Mouse (Mus musculus): ENCODE results near the gene Nipsnap3b. TPM values are rescaled to one million over a fixed set of nuclear protein-coding genes. Genes with fewer than 3 reads are reported as not detected.

Nipsnap3b gene
- polyA plus RNA-seq, 2 experiments = 13.2 to 38.4 TPM

DNA sequence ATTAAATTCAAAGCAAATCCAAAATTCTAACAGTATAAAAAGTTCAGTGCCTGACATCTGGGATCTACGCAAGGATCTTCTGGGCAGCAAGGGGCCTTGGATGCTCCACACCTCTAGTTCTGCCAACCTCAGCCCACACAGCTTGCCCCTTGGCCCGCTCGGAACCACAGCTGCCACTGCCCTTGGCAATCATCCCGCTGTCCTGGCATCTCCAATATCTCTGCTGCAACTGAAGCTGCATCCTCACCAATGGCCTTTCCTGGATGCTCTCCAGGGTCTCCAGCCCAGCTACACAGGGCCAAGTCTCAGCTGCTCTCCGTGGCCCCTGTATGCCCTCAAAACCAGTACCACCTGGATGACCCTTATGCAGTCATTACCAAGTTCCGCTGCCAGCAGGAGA lies 12.2 kb upstream of the Nipsnap3b start:
- H3K36me3 ChIP-seq (replicated peaks; ENCODE audit: control insufficient read depth, insufficient read depth, low read depth) = no peaks in the 10 kb centered on the region
- no peaks in the 10 kb centered on the region for H3K9me3 ChIP-seq (ENCODE audit: control insufficient read depth, low read length)
- no peaks in the 10 kb centered on the region for H3K4me1 ChIP-seq (replicated peaks; ENCODE audit: control insufficient read depth in 2 of 2, insufficient read depth in 2 of 2, low read length in 1 of 2)
- no peak overlapping the region for H3K4me3 ChIP-seq (ENCODE audit: insufficient read depth in 1 of 2, low read depth in 2 of 2, low read length in 2 of 2)
- TF ChIP-seq CTCF (IDR thresholded peaks at IDR 0.05; ENCODE audit: low read depth) (no peak), EP300 (IDR thresholded peaks at IDR 0.05; ENCODE audit: low read depth) (no peak)
- no peak overlapping the region for H3K27ac ChIP-seq
- H3K27me3 ChIP-seq (ENCODE audit: control insufficient read depth, insufficient read depth, low read length) = no peaks in the 10 kb centered on the region
- ATAC-seq (ENCODE audit: insufficient read depth) = no peak
- no peak for DNase-seq (ENCODE audit: low read depth in 3 of 3, low spot score in 3 of 3)
- 76% methylated on average over 6 of the region's 6 CpGs for WGBS (ENCODE audit: insufficient replicate concordance)
- no peak overlapping the region for H3K4me2 ChIP-seq (ENCODE audit: low read depth)
- H3K9ac ChIP-seq (replicated peaks) = no peak overlapping the region

DNA sequence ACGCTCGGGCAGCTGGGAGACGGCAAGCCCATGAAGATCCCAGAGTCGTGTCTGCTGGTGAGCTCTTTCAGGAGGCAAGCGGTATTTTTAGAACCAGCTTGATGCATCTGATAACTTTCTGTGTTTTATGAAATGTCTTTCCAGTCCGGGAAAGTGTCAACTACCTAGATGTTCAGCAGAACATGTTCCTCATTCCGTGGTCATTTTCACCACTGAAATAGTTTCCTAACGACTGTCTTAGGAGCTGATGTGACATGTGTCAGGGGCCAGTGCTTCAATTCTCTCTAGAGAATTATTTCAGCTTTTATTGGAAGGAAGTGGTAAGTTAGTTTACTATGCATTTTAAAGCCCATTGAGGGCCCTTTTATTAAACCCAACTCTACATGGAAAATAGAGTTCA lies 11.5 kb upstream of the Nipsnap3b start:
- Histone ChIP-seq H3K4me2 (ENCODE audit: low read depth) (no peak overlapping the region), H3K27me3 (ENCODE audit: control insufficient read depth, insufficient read depth, low read length) (no peaks in the 10 kb centered on the region), H3K9ac (replicated peaks) (no peak overlapping the region), H3K27ac (no peak overlapping the region), H3K36me3 (replicated peaks; ENCODE audit: control insufficient read depth, insufficient read depth, low read depth) (no peaks in the 10 kb centered on the region), H3K9me3 (ENCODE audit: control insufficient read depth, low read length) (no peaks in the 10 kb centered on the region), H3K4me1 (replicated peaks; ENCODE audit: control insufficient read depth in 2 of 2, insufficient read depth in 2 of 2, low read length in 1 of 2) (no peaks in the 10 kb centered on the region), H3K4me3 (ENCODE audit: insufficient read depth in 1 of 2, low read depth in 2 of 2, low read length in 2 of 2) (no peak overlapping the region)
- DNase-seq (ENCODE audit: low read depth in 3 of 3, low spot score in 3 of 3) (no peak), ATAC-seq (ENCODE audit: insufficient read depth) (no peak)
- TF ChIP-seq CTCF (IDR thresholded peaks at IDR 0.05; ENCODE audit: low read depth) (no peak), EP300 (IDR thresholded peaks at IDR 0.05; ENCODE audit: low read depth) (no peak)
- 18% methylated on average over 8 of the region's 8 CpGs for WGBS (ENCODE audit: insufficient replicate concordance)

DNA sequence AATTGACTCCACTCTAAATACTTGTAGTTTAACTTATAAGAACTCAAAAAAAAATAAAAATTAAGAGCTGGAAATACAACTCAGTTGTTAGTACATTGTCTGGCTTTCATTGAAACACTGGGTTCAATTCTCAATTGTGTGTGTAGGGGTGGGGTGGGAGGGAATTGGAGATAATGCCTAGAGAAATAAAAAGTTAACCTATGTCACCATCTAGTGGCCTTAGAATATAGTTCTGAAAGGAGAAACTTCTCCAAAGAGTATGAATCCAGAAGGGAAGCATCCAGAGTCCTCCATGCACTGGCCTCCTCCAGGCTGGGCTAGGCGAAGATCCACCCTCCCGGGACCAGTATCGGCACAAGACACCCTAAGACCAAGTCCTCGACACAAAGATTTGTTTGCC lies 2.5 kb upstream of the Nipsnap3b start:
- Histone ChIP-seq H3K27ac (no peak overlapping the region), H3K9me3 (ENCODE audit: control insufficient read depth, low read length) (no peaks in the 10 kb centered on the region), H3K4me2 (ENCODE audit: low read depth) (no peak overlapping the region), H3K36me3 (replicated peaks; ENCODE audit: control insufficient read depth, insufficient read depth, low read depth) (no peaks in the 10 kb centered on the region), H3K4me1 (replicated peaks; ENCODE audit: control insufficient read depth in 2 of 2, insufficient read depth in 2 of 2, low read length in 1 of 2) (peaks cover 0 to 7% of the 10 kb centered on the region in 2 experiments; a peak in 2 of 4 replicates), H3K4me3 (ENCODE audit: insufficient read depth in 1 of 2, low read depth in 2 of 2, low read length in 2 of 2) (no peak overlapping the region), H3K27me3 (ENCODE audit: control insufficient read depth, insufficient read depth, low read length) (no peaks in the 10 kb centered on the region), H3K9ac (replicated peaks) (no peak overlapping the region)
- TF ChIP-seq EP300 (IDR thresholded peaks at IDR 0.05; ENCODE audit: low read depth) = no peak
- no peak for TF ChIP-seq CTCF (IDR thresholded peaks at IDR 0.05; ENCODE audit: low read depth)
- DNase-seq (ENCODE audit: low read depth in 3 of 3, low spot score in 3 of 3) (no peak), ATAC-seq (ENCODE audit: insufficient read depth) (no peak)
- 58% methylated on average over 4 of the region's 4 CpGs for WGBS (ENCODE audit: insufficient replicate concordance)

DNA sequence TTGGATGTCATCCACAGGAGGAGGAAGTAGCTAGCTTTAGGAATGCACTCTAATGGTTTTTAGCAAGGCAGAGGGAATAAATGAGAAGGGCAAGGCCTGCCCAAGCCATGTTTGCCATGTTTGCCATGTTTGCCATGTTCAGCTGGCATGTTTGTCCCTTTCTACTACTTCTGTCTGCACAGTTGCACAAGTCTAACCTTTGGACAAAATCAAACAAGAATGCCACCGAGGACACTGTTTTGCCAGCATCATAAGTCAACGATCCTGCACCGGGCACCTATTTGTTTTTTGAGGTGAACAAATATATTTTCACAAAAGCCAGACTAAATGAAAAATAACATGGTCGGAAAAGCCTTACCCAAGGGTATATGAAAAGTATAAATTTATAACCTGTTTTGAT lies 1.8 kb upstream of the Nipsnap3b start:
- no peak for DNase-seq (ENCODE audit: low read depth in 3 of 3, low spot score in 3 of 3)
- H3K9me3 ChIP-seq (ENCODE audit: control insufficient read depth, low read length) = no peaks in the 10 kb centered on the region

DNA sequence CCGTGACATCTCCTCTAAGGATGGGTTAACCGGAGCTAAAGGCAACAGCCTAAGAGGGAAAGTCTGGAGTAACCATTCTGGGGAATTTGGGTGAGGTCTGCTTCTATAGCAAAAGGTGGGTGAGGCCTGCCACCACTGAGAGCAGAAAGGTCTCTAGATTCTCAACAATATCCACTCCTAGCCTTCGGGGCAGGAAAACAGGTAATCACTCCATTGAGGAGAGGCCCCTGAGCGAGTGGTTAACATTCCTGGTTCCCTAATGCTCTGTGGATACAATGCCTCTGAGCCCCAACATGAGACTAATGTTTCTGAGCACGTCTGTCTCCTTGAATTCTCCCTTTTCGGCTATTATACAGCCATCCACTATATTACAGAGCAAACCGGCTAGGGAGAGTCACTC lies 2.7 kb downstream of the Nipsnap3b start:
- peaks cover 0 to 7% of the 10 kb centered on the region in 2 experiments; a peak in 2 of 4 replicates for H3K4me1 ChIP-seq (replicated peaks; ENCODE audit: control insufficient read depth in 2 of 2, insufficient read depth in 2 of 2, low read length in 1 of 2)
- no peak overlapping the region for H3K27ac ChIP-seq
- no peak overlapping the region for H3K4me3 ChIP-seq (ENCODE audit: insufficient read depth in 1 of 2, low read depth in 2 of 2, low read length in 2 of 2)
- H3K27me3 ChIP-seq (ENCODE audit: control insufficient read depth, insufficient read depth, low read length) = no peaks in the 10 kb centered on the region
- H3K9me3 ChIP-seq (ENCODE audit: control insufficient read depth, low read length) = no peaks in the 10 kb centered on the region; the same call in 1 of the 2 replicates
- no peak overlapping the region for H3K9ac ChIP-seq (replicated peaks)
- no peak for DNase-seq (ENCODE audit: low read depth in 3 of 3, low spot score in 3 of 3)
- peaks cover 14% of the 10 kb centered on the region for H3K36me3 ChIP-seq (replicated peaks; ENCODE audit: control insufficient read depth, insufficient read depth, low read depth)
- 77% methylated on average over 7 of the region's 7 CpGs for WGBS (ENCODE audit: insufficient replicate concordance)
- ATAC-seq (ENCODE audit: insufficient read depth) = no peak
- H3K4me2 ChIP-seq (ENCODE audit: low read depth) = no peak overlapping the region
- TF ChIP-seq EP300 (IDR thresholded peaks at IDR 0.05; ENCODE audit: low read depth) (no peak), CTCF (IDR thresholded peaks at IDR 0.05; ENCODE audit: low read depth) (no peak)

More for the DNA sequence above, 1.8 kb upstream of the Nipsnap3b start:
- Histone ChIP-seq H3K27ac (no peak overlapping the region), H3K4me1 (replicated peaks; ENCODE audit: control insufficient read depth in 2 of 2, insufficient read depth in 2 of 2, low read length in 1 of 2) (peaks cover 0 to 7% of the 10 kb centered on the region in 2 experiments; a peak in 2 of 4 replicates), H3K4me2 (ENCODE audit: low read depth) (no peak overlapping the region), H3K36me3 (replicated peaks; ENCODE audit: control insufficient read depth, insufficient read depth, low read depth) (no peaks in the 10 kb centered on the region), H3K9ac (replicated peaks) (no peak overlapping the region), H3K27me3 (ENCODE audit: control insufficient read depth, insufficient read depth, low read length) (no peaks in the 10 kb centered on the region), H3K4me3 (ENCODE audit: insufficient read depth in 1 of 2, low read depth in 2 of 2, low read length in 2 of 2) (no peak overlapping the region)
- no peak for TF ChIP-seq CTCF (IDR thresholded peaks at IDR 0.05; ENCODE audit: low read depth)
- no peak for TF ChIP-seq EP300 (IDR thresholded peaks at IDR 0.05; ENCODE audit: low read depth)
- no peak for ATAC-seq (ENCODE audit: insufficient read depth)
- WGBS (ENCODE audit: insufficient replicate concordance) = 56% methylated on average over 4 of the region's 4 CpGs

Data from liver, embryonic 14.5 days (tissue).